Mouse (Mus musculus) midbrain, embryonic 16.5 days (tissue): ENCODE results near the gene Hsd17b2. TPM values are rescaled to one million over a fixed set of nuclear protein-coding genes. Genes with fewer than 3 reads are reported as not detected.

Source experiments
- ATAC-seq: fragments of 200-750 bp; cut with Nextera tagmentation; 2 replicates; pipeline ENCODE4 v1.8.0; 2017; ENCODE audit warnings: moderate TSS enrichment
- H3K27ac ChIP-seq: fragments of 300-500 bp; sonication (generic); 2 replicates; pipeline ENCODE4 v1.5.1; 2014; ENCODE audit warnings: mild to moderate bottlenecking, low read length, mixed read lengths
- H3K27me3 ChIP-seq: fragments of 300-500 bp; sonication (generic); 2 replicates; pipeline ENCODE4 v1.6.1; 2014; ENCODE audit warnings: low read depth, low read length, mixed read lengths; ENCODE audit not compliant: control insufficient read depth, insufficient read depth
- H3K36me3 ChIP-seq: fragments of 300-500 bp; sonication (generic); 2 replicates; pipeline ENCODE4 v1.6.1; 2014; ENCODE audit warnings: mild to moderate bottlenecking, low read length, moderate library complexity, mixed read lengths; ENCODE audit not compliant: control insufficient read depth, insufficient read depth
- H3K4me1 ChIP-seq: fragments of 300-500 bp; sonication (generic); 2 replicates; pipeline ENCODE4 v1.6.1; 2014; ENCODE audit warnings: mild to moderate bottlenecking, low read length, mixed read lengths; ENCODE audit not compliant: control insufficient read depth, insufficient read depth
- H3K4me2 ChIP-seq: fragments of 300-500 bp; sonication (generic); 2 replicates; pipeline ENCODE4 v1.6.1; 2014; ENCODE audit warnings: mild to moderate bottlenecking, low read length, mixed read lengths
- H3K4me3 ChIP-seq: fragments of 300-500 bp; sonication (generic); 2 replicates; pipeline ENCODE4 v1.5.1; 2014; ENCODE audit warnings: low read depth, mild to moderate bottlenecking, low read length, moderate library complexity, mixed read lengths
- H3K9ac ChIP-seq: fragments of 300-500 bp; sonication (generic); 2 replicates; pipeline ENCODE4 v1.6.1; 2014; ENCODE audit warnings: low read depth, low read length, mixed read lengths
- H3K9me3 ChIP-seq: fragments of 300-500 bp; sonication (generic); replicated peaks from 2 replicates; pipeline ENCODE4 v1.6.1; 2014; ENCODE audit warnings: mild to moderate bottlenecking, low read length, mixed read lengths; ENCODE audit not compliant: control insufficient read depth, poor library complexity, severe bottlenecking
- WGBS: fragments of 180-500 bp; shearing (Covaris S2); extraction: QIAGEN DNeasy Blood & Tissue Kit; methylation state at CpG from one replicate; pipeline ENCODE4 v1.1.7; 2014; 5-methylcytosine and 5-hydroxymethylcytosine counted together
- polyA plus RNA-seq: library from polyadenylated mRNA; unstranded; fragments of >200 nt; fragmentation: Nextera tagmentation; extraction: Ambion mirVana; gene quantifications from 2 replicates; pipeline ENCODE4 v1.2.1, GENCODE M21; 2015

Hsd17b2 gene
- polyA plus RNA-seq, 1 experiment from 2014 or later: 0.29 TPM

GRCm38 (mm10) chr8:117794581-117794980, 92.9 kb downstream of the Hsd17b2 start:
- ATAC-seq: no peak
- no peaks in the 10 kb centered on the region for H3K9me3 ChIP-seq
- H3K36me3 ChIP-seq: peaks cover 11% of the 10 kb centered on the region
- H3K27ac ChIP-seq: no peak overlapping the region
- no peak overlapping the region for H3K4me2 ChIP-seq
- H3K4me3 ChIP-seq: no peak overlapping the region
- H3K9ac ChIP-seq: no peak overlapping the region
- WGBS: 83% methylated on average over 10 of the region's 10 CpGs
- H3K4me1 ChIP-seq: no peaks in the 10 kb centered on the region
- no peaks in the 10 kb centered on the region for H3K27me3 ChIP-seq

- peaks cover 11% of the 10 kb centered on the region for H3K36me3 ChIP-seq
- WGBS: 94% methylated on average over 15 of the region's 15 CpGs
- no peak overlapping the region for H3K4me3 ChIP-seq
- H3K4me1 ChIP-seq: peaks cover 14% of the 10 kb centered on the region
- H3K4me2 ChIP-seq: no peak overlapping the region
- H3K9me3 ChIP-seq: no peaks in the 10 kb centered on the region
- no peaks in the 10 kb centered on the region for H3K27me3 ChIP-seq
- ATAC-seq: no peak
- H3K27ac ChIP-seq: no peak overlapping the region
- no peak overlapping the region for H3K9ac ChIP-seq
These were observed 94.8 kb downstream of the Hsd17b2 start for GRCm38 (mm10) chr8:117796464-117796863.

GRCm38 (mm10) chr8:117798066-117798465, 96.4 kb downstream of the Hsd17b2 start:
- Histone ChIP-seq H3K9me3 (no peaks in the 10 kb centered on the region), H3K27me3 (no peaks in the 10 kb centered on the region), H3K9ac (no peak overlapping the region), H3K4me3 (no peak overlapping the region), H3K4me1 (peaks cover 20% of the 10 kb centered on the region), H3K36me3 (peaks cover 7% of the 10 kb centered on the region), H3K27ac (no peak overlapping the region), H3K4me2 (no peak overlapping the region)
- ATAC-seq: no peak
- WGBS: 98% methylated on average over 2 of the region's 2 CpGs

DNA sequence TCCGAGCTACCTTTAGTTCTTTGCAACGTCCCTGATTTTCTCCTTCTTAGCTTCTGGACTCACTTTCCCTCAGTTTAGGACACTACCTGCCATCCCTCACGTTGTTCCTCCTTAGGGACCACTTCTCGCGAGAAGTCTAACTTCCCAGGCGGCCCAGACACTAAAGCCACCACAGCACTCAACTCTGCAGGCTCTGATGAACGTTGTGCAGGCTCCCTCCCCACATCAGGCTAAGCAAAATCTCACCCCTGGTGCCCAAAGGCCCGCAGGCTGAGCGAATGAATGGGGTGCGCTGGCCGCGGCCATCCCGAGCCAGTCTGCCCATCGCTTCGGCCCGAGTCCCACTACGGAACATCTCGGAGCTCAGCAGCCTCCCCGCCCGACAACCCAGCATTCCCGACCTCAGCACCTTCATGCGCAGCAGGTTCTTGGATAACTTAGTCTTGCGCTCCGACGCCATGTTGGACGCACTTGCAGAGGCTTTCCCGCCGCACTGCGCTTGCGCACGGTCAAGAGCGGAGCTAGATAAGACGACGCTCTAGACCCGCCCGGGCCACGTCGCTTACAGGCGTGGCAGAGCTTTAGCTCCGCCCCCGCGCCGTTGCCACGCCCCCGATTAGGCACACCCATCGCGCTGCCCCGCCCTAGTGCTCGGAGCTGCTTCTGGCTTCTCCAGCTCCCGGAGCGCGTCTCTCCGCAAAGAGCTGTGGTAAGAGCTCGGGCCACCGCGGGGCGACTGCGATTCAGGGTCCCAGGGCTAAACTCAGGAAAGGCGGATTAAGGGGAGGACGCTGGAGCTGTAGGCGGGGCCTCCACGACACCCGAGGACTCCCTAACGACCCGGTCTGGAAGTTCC, 100.0 kb downstream of the Hsd17b2 start, which contains the start of gene Mphosph6:
Mphosph6 (minus strand) TSS at position 501 of the 856 bp plus-strand sequence.
- ATAC-seq: peak; percentile 99

GRCm38 (mm10) chr8:117802299-117802689, 100.6 kb downstream of the Hsd17b2 start:
- H3K36me3 ChIP-seq: no peaks in the 10 kb centered on the region; the same call in 1 of the 2 replicates

More for the DNA sequence above, 100.0 kb downstream of the Hsd17b2 start, which contains the start of gene Mphosph6:
- Histone ChIP-seq H3K9ac (peak within 1 kb of the TSS; percentile 88), H3K27me3 (no peaks in the 10 kb centered on the region), H3K9me3 (no peaks in the 10 kb centered on the region), H3K27ac (peak within 1 kb of the TSS; percentile 81), H3K36me3 (no peaks in the 10 kb centered on the region; the same call in 1 of the 2 replicates), H3K4me1 (peaks cover 20% of the 10 kb centered on the region), H3K4me3 (peak within 1 kb of the TSS; percentile 79), H3K4me2 (peak within 1 kb of the TSS; percentile 71)
- WGBS: under 1% methylated on average over 65 of the region's 65 CpGs

DNA sequence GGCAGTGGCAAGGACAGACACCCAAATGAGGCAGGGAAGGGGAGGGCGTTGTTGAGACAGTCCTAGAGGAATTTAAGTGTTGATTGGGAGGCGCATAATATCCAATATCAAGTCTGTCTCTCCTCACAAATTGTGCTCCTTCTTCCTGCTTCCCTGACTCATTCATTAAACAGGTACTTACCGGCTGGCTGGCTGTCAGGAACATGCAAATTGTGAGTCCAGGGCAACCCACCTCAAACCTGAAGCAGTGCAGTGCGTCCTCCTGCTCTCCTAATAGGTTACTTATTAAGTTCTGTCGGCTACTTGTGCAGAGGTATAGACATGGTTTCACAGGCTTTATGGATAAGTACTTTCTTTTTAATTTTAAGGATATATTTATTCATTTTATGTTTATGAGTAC, 103.7 kb downstream of the Hsd17b2 start:
- Histone ChIP-seq H3K9me3 (no peaks in the 10 kb centered on the region), H3K9ac (no peak overlapping the region), H3K4me1 (peaks cover 14% of the 10 kb centered on the region), H3K36me3 (no peaks in the 10 kb centered on the region), H3K4me2 (no peak overlapping the region), H3K27ac (no peak overlapping the region), H3K27me3 (no peaks in the 10 kb centered on the region), H3K4me3 (no peak overlapping the region)
- 82% methylated on average over 5 of the region's 5 CpGs for WGBS
- ATAC-seq: no peak

More at GRCm38 (mm10) chr8:117802299-117802689, 100.6 kb downstream of the Hsd17b2 start:
- Histone ChIP-seq H3K27ac (peak overlapping the region; percentile 81), H3K4me1 (peaks cover 20% of the 10 kb centered on the region), H3K4me3 (peak overlapping the region; percentile 79), H3K4me2 (peak overlapping the region; percentile 71), H3K9me3 (no peaks in the 10 kb centered on the region), H3K9ac (peak overlapping the region; percentile 88), H3K27me3 (no peaks in the 10 kb centered on the region)
- ATAC-seq: peak; percentile 82
- WGBS: 1% methylated on average over 11 of the region's 11 CpGs

Other genes starting within 250 kb of the Hsd17b2 start
- 0.89 and 1.2 TPM in 2 replicates for gene Plcg2, start 203.6 kb upstream of the Hsd17b2 start, polyA plus RNA-seq
- gene Sdr42e1, start 28.2 kb upstream of the Hsd17b2 start, polyA plus RNA-seq: 2.8 and 4.0 TPM in 2 replicates
- gene Mphosph6, start 100.0 kb downstream of the Hsd17b2 start, polyA plus RNA-seq: 31.6 and 33.1 TPM in 2 replicates